Mouse (Mus musculus) embryonic facial prominence, embryonic 12.5 days (tissue): ENCODE measurements around the gene Gm45062. TPM values are rescaled to one million over a fixed set of nuclear protein-coding genes. Genes with fewer than 3 reads are reported as not detected.

Experiments used
- ATAC-seq: fragments of 200-750 bp; cut with Nextera tagmentation; 2 replicates; pipeline ENCODE4 v1.8.0; 2017; ENCODE audit not compliant: insufficient number of reproducible peaks, insufficient read depth, low FRiP score, low TSS enrichment
- H3K27ac ChIP-seq: fragments of 300-500 bp; sonication (generic); 2 replicates; pipeline ENCODE4 v1.5.1; 2016; ENCODE audit warnings: mild to moderate bottlenecking
- H3K27me3 ChIP-seq: fragments of 300-500 bp; sonication (generic); 2 replicates; pipeline ENCODE4 v1.6.1; 2016; ENCODE audit warnings: mild to moderate bottlenecking, moderate library complexity
- H3K36me3 ChIP-seq: fragments of 300-500 bp; sonication (generic); 2 replicates; pipeline ENCODE4 v1.6.1; 2016; ENCODE audit warnings: mild to moderate bottlenecking
- H3K4me1 ChIP-seq: fragments of 300-500 bp; sonication (generic); 2 replicates; pipeline ENCODE4 v1.6.1; 2016
- H3K4me2 ChIP-seq: fragments of 300-500 bp; sonication (generic); replicated peaks from 2 replicates; pipeline ENCODE4 v1.6.1; 2016; ENCODE audit warnings: mild to moderate bottlenecking, moderate library complexity
- H3K4me3 ChIP-seq: fragments of 300-500 bp; sonication (generic); 2 replicates; pipeline ENCODE4 v1.5.1; 2016; ENCODE audit warnings: mild to moderate bottlenecking
- H3K9ac ChIP-seq: fragments of 300-500 bp; sonication (generic); 2 replicates; pipeline ENCODE4 v1.6.1; 2016; ENCODE audit warnings: mild to moderate bottlenecking, moderate library complexity
- H3K9me3 ChIP-seq: fragments of 300-500 bp; sonication (generic); 2 replicates; pipeline ENCODE4 v1.6.1; 2016; ENCODE audit warnings: mild to moderate bottlenecking, moderate library complexity
- WGBS: fragments of 180-500 bp; shearing (Covaris S2); methylation state at CpG from one replicate; pipeline ENCODE4 v1.1.7; 2016; 5-methylcytosine and 5-hydroxymethylcytosine counted together
- polyA plus RNA-seq: library from polyadenylated mRNA; unstranded; fragments of >200 nt; fragmentation: Nextera tagmentation; extraction: Ambion mirVana; gene quantifications from 2 replicates; pipeline ENCODE4 v1.2.1, GENCODE M21; 2016

The Gm45062 gene
- polyA plus RNA-seq, 1 experiment from 2014 or later, result 11.6 TPM

GRCm38 (mm10) chr6:8617369-8617768 is 358.1 kb downstream of the Gm45062 start:
- ATAC-seq, result no peak
- no peaks in the 10 kb centered on the region for H3K36me3 ChIP-seq
- WGBS, result 73% methylated on average over 2 of the region's 2 CpGs

GRCm38 (mm10) chr6:8619582-8620350 is 360.5 kb downstream of the Gm45062 start:
- no peaks in the 10 kb centered on the region for H3K9me3 ChIP-seq
- no peak overlapping the region for H3K4me3 ChIP-seq
- no peak overlapping the region for H3K27ac ChIP-seq
- no peaks in the 10 kb centered on the region for H3K4me1 ChIP-seq
- H3K27me3 ChIP-seq, result no peaks in the 10 kb centered on the region
- 79% methylated on average over 4 of the region's 4 CpGs for WGBS
- ATAC-seq, result no peak
- H3K4me2 ChIP-seq, result no peak overlapping the region
- H3K36me3 ChIP-seq, result no peaks in the 10 kb centered on the region
- H3K9ac ChIP-seq, result no peak overlapping the region

More at GRCm38 (mm10) chr6:8617369-8617768, 358.1 kb downstream of the Gm45062 start:
- H3K27me3 ChIP-seq, result no peaks in the 10 kb centered on the region
- H3K9ac ChIP-seq, result no peak overlapping the region
- no peaks in the 10 kb centered on the region for H3K9me3 ChIP-seq
- H3K4me2 ChIP-seq, result no peak overlapping the region
- H3K27ac ChIP-seq, result no peak overlapping the region
- H3K4me3 ChIP-seq, result no peak overlapping the region
- H3K4me1 ChIP-seq, result no peaks in the 10 kb centered on the region

DNA sequence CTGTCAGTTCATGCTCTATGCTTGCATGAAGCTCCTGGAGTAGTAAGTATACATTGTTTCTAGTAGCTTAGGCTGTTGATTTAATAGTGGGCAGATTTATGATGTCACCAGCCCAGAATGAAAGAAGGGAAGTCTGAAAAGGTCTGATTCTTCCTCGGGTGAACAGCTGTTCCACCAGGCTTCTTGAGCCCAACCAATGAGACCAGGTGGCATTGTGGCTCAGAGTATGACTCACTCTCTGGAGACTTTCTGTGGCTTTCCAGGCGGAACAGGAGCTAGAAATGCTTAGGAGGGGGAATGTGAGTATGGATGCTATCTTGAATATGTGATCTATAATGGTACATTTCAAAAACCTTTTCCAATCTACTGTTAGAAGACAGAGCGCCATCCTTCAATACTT is 363.8 kb downstream of the Gm45062 start:
- Histone ChIP-seq H3K4me1 (no peaks in the 10 kb centered on the region), H3K4me2 (no peak overlapping the region), H3K9ac (no peak overlapping the region), H3K9me3 (0 out of 2 replicates have a peak, but pooled peaks cover 1% of the 10 kb centered on the region), H3K27me3 (no peaks in the 10 kb centered on the region), H3K36me3 (no peaks in the 10 kb centered on the region), H3K4me3 (no peak overlapping the region), H3K27ac (no peak overlapping the region)
- 78% methylated on average over 3 of the region's 3 CpGs for WGBS
- ATAC-seq, result no peak

GRCm38 (mm10) chr6:8628226-8628625 is 369.0 kb downstream of the Gm45062 start:
- 87% methylated on average over 8 of the region's 8 CpGs for WGBS

DNA sequence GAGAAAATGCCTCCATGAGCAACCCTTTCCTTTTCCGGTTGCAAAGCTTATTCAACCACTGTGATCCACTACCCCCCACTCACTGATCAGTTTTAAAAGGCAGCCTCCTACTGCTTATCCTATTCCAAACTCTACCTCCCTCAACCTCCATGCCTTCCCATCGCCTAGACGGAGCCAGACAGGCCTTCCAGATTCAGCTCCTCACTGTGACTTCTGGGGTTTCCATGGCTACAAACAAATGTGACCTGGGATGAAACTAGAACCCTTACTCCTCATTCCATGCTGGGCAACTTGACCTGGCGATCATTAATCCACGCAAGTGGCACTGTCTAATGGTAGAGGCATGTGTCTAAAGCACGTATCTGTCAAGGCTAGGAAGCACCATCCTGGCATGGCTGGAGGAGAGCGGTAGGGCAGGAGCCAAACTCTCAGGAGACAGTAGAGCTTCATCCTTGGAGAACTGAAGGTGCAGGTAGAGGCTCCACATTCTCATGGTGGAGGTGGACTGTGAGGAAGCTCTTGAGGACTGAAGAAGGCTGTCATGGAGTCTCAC is 369.5 kb downstream of the Gm45062 start:
- Histone ChIP-seq H3K27me3 (no peaks in the 10 kb centered on the region), H3K4me1 (no peaks in the 10 kb centered on the region), H3K4me2 (no peak overlapping the region), H3K9me3 (0 out of 2 replicates have a peak, but pooled peaks cover 3% of the 10 kb centered on the region), H3K27ac (no peak overlapping the region), H3K9ac (no peak overlapping the region), H3K36me3 (no peaks in the 10 kb centered on the region), H3K4me3 (no peak overlapping the region)
- no peak for ATAC-seq
- 84% methylated on average over 7 of the region's 7 CpGs for WGBS

More at GRCm38 (mm10) chr6:8628226-8628625, 369.0 kb downstream of the Gm45062 start:
- H3K4me1 ChIP-seq, result no peaks in the 10 kb centered on the region
- no peak overlapping the region for H3K27ac ChIP-seq
- ATAC-seq, result no peak
- 0 out of 2 replicates have a peak, but pooled peaks cover 3% of the 10 kb centered on the region for H3K9me3 ChIP-seq
- H3K4me2 ChIP-seq, result no peak overlapping the region
- no peak overlapping the region for H3K9ac ChIP-seq
- no peaks in the 10 kb centered on the region for H3K36me3 ChIP-seq
- H3K27me3 ChIP-seq, result no peaks in the 10 kb centered on the region
- no peak overlapping the region for H3K4me3 ChIP-seq

- no peaks in the 10 kb centered on the region for H3K27me3 ChIP-seq
- H3K27ac ChIP-seq, result no peak overlapping the region
- 0 out of 2 replicates have a peak, but pooled peaks cover 3% of the 10 kb centered on the region for H3K9me3 ChIP-seq
- H3K9ac ChIP-seq, result no peak overlapping the region
- ATAC-seq, result no peak
- no peak overlapping the region for H3K4me3 ChIP-seq
- no peaks in the 10 kb centered on the region for H3K36me3 ChIP-seq
- 85% methylated on average over 7 of the region's 7 CpGs for WGBS
- no peak overlapping the region for H3K4me2 ChIP-seq
- H3K4me1 ChIP-seq, result no peaks in the 10 kb centered on the region
Observed at GRCm38 (mm10) chr6:8630531-8630930, 371.3 kb downstream of the Gm45062 start.

- H3K4me1 ChIP-seq, result no peaks in the 10 kb centered on the region
- ATAC-seq, result no peak
- H3K4me3 ChIP-seq, result no peak overlapping the region
- no peak overlapping the region for H3K27ac ChIP-seq
- H3K9me3 ChIP-seq, result 0 out of 2 replicates have a peak, but pooled peaks cover 3% of the 10 kb centered on the region
- H3K36me3 ChIP-seq, result no peaks in the 10 kb centered on the region
- H3K27me3 ChIP-seq, result no peaks in the 10 kb centered on the region
- WGBS, result 83% methylated on average over 8 of the region's 8 CpGs
- H3K4me2 ChIP-seq, result no peak overlapping the region
- no peak overlapping the region for H3K9ac ChIP-seq
Observed at GRCm38 (mm10) chr6:8631362-8631761, 372.1 kb downstream of the Gm45062 start.

- no peaks in the 10 kb centered on the region for H3K27me3 ChIP-seq
- 0 out of 2 replicates have a peak, but pooled peaks cover 3% of the 10 kb centered on the region for H3K9me3 ChIP-seq
- no peak overlapping the region for H3K4me2 ChIP-seq
- H3K4me1 ChIP-seq, result no peaks in the 10 kb centered on the region
- no peak overlapping the region for H3K27ac ChIP-seq
- H3K4me3 ChIP-seq, result no peak overlapping the region
- H3K36me3 ChIP-seq, result no peaks in the 10 kb centered on the region
- no peak for ATAC-seq
- WGBS, result 53% methylated on average over 5 of the region's 5 CpGs
- H3K9ac ChIP-seq, result no peak overlapping the region
Observed at GRCm38 (mm10) chr6:8631986-8632632, 372.9 kb downstream of the Gm45062 start.

- ATAC-seq, result no peak
- Histone ChIP-seq H3K9ac (no peak overlapping the region), H3K9me3 (0 out of 2 replicates have a peak, but pooled peaks cover 3% of the 10 kb centered on the region), H3K4me3 (no peak overlapping the region), H3K27me3 (no peaks in the 10 kb centered on the region), H3K4me1 (no peaks in the 10 kb centered on the region), H3K36me3 (no peaks in the 10 kb centered on the region), H3K4me2 (no peak overlapping the region), H3K27ac (no peak overlapping the region)
- 93% methylated on average over 4 of the region's 4 CpGs for WGBS
Observed at GRCm38 (mm10) chr6:8632701-8633100, 373.5 kb downstream of the Gm45062 start.

- Histone ChIP-seq H3K4me2 (no peak overlapping the region), H3K4me3 (no peak overlapping the region), H3K4me1 (no peaks in the 10 kb centered on the region), H3K27me3 (no peaks in the 10 kb centered on the region), H3K9ac (no peak overlapping the region), H3K36me3 (no peaks in the 10 kb centered on the region), H3K9me3 (no peaks in the 10 kb centered on the region), H3K27ac (no peak overlapping the region)
- WGBS, result 89% methylated on average over 4 of the region's 4 CpGs
- ATAC-seq, result no peak
Observed at GRCm38 (mm10) chr6:8638122-8638521, 378.9 kb downstream of the Gm45062 start.

DNA sequence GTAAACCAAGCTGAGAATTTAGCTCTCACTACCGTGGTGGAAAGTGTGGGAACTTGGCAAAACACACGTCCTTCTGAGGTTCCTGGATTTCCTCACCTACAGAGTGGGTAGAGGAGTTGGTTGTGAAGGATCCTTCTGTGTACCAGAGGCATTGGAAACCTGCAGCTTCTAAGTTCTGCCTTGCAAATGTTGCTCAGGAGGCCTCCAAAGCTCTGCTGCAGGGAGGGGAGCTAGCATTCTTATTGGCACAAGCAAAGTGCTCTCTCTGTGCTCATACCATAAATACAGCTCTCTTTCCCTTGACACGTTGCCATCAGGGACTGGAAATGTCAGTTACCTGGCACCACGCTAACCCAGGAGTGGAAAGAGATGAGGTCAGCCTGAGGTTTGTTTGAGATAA is 379.6 kb downstream of the Gm45062 start:
- H3K27ac ChIP-seq, result no peak overlapping the region
- ATAC-seq, result no peak
- no peak overlapping the region for H3K9ac ChIP-seq
- WGBS, result 84% methylated on average over 4 of the region's 4 CpGs
- H3K4me1 ChIP-seq, result no peaks in the 10 kb centered on the region
- H3K27me3 ChIP-seq, result no peaks in the 10 kb centered on the region
- H3K9me3 ChIP-seq, result no peaks in the 10 kb centered on the region
- H3K36me3 ChIP-seq, result no peaks in the 10 kb centered on the region
- no peak overlapping the region for H3K4me2 ChIP-seq
- no peak overlapping the region for H3K4me3 ChIP-seq

GRCm38 (mm10) chr6:8639526-8639925 is 380.3 kb downstream of the Gm45062 start:
- Histone ChIP-seq H3K27me3 (no peaks in the 10 kb centered on the region), H3K27ac (no peak overlapping the region), H3K4me1 (no peaks in the 10 kb centered on the region), H3K4me3 (no peak overlapping the region), H3K9me3 (no peaks in the 10 kb centered on the region), H3K9ac (no peak overlapping the region), H3K4me2 (no peak overlapping the region), H3K36me3 (no peaks in the 10 kb centered on the region)
- no peak for ATAC-seq
- 79% methylated on average over 2 of the region's 2 CpGs for WGBS
